Mouse (Mus musculus) forebrain, embryonic 16.5 days (tissue): ENCODE data around the gene Msrb3. TPM values are rescaled to one million over a fixed set of nuclear protein-coding genes. Genes with fewer than 3 reads are reported as not detected.

Source experiments
- ATAC-seq: fragments of 200-750 bp; cut with Nextera tagmentation; 2 replicates; pipeline ENCODE4 v1.8.0; 2017; ENCODE audit warnings: mild to moderate bottlenecking, moderate library complexity
- H3K27ac ChIP-seq: fragments of 300-500 bp; sonication (generic); 2 replicates; pipeline ENCODE4 v1.5.1; 2014; ENCODE audit warnings: low read length, control low read depth
- H3K27me3 ChIP-seq: fragments of 300-500 bp; sonication (generic); replicated peaks from 2 replicates; pipeline ENCODE4 v1.6.1; 2014; ENCODE audit warnings: low read length; ENCODE audit not compliant: control insufficient read depth, insufficient read depth
- H3K36me3 ChIP-seq: fragments of 300-500 bp; sonication (generic); 2 replicates; pipeline ENCODE4 v1.6.1; 2014; ENCODE audit not compliant: control insufficient read depth, insufficient read depth
- H3K4me1 ChIP-seq: fragments of 300-500 bp; sonication (generic); replicated peaks from 2 replicates; pipeline ENCODE4 v1.6.1; 2014; ENCODE audit warnings: low read length; ENCODE audit not compliant: control insufficient read depth, insufficient read depth
- H3K4me2 ChIP-seq: fragments of 300-500 bp; sonication (generic); 2 replicates; pipeline ENCODE4 v1.6.1; 2014; ENCODE audit warnings: mild to moderate bottlenecking, low read length, control low read depth
- H3K4me3 ChIP-seq: fragments of 300-500 bp; sonication (generic); replicated peaks from 2 replicates; pipeline ENCODE4 v1.5.1; 2014; ENCODE audit warnings: mild to moderate bottlenecking, low read length, control low read depth
- H3K9ac ChIP-seq: fragments of 300-500 bp; sonication (generic); replicated peaks from 2 replicates; pipeline ENCODE4 v1.6.1; 2014; ENCODE audit warnings: low read depth, low read length, control low read depth
- H3K9me3 ChIP-seq: fragments of 300-500 bp; sonication (generic); 2 replicates; pipeline ENCODE4 v1.6.1; 2016; ENCODE audit warnings: low read length; ENCODE audit not compliant: control insufficient read depth
- WGBS: fragments of 180-500 bp; shearing (Covaris S2); extraction: QIAGEN DNeasy Blood & Tissue Kit; methylation state at CpG from one replicate; pipeline ENCODE4 v1.1.7; 2014; 5-methylcytosine and 5-hydroxymethylcytosine counted together
- polyA plus RNA-seq: library from polyadenylated mRNA; unstranded; fragments of >200 nt; fragmentation: Nextera tagmentation; extraction: Ambion mirVana; gene quantifications from 2 replicates; pipeline ENCODE4 v1.2.1, GENCODE M21; 2015

Msrb3 gene
- polyA plus RNA-seq, 1 experiment from 2014 or later, result 1.1 TPM

DNA sequence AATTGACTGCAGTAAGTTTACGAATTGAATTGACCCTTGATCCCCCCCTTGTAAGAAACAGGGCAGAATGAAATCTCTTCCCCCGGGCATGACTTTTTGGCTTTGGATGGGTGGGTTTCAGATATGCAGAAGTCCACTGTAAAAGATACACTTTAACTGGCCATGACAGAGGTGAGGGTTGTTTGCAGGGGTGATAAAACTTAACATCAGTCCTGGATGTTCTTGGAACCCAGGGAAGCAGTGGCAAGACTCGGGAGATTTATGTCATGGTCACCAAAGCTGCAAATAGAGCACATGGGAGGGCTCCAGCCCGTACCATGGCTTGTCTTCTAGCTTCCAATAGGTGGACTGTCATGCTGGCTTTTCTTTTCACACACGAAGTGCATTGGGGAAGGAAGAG lies 114.4 kb downstream of the Msrb3 start:
- ATAC-seq, result no peak
- Histone ChIP-seq H3K36me3 (no peaks in the 10 kb centered on the region), H3K27ac (no peak overlapping the region), H3K9me3 (no peaks in the 10 kb centered on the region), H3K4me2 (no peak overlapping the region), H3K9ac (no peak overlapping the region), H3K4me3 (no peak overlapping the region), H3K27me3 (no peaks in the 10 kb centered on the region), H3K4me1 (peaks cover 4% of the 10 kb centered on the region; the same call in 1 of the 2 replicates)
- 72% methylated on average over 5 of the region's 5 CpGs for WGBS

DNA sequence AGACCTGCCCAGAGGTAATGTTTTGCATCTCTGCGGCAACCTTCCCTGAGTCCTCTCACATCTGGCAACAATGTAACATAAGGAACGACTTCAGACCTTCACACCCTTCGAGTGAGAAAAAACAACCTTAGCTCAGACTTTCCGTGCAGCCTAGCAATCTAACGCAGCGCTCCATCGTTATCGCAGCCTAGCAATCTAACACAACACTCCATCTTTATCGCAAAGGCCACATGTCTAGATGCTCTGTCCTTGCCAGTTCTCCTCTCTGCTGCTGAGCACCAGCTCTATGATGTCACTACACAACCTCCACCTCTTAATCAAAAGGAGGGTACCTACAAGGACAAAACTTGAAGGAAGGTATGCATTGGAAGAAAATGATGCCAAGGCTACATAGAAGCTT lies 115.5 kb downstream of the Msrb3 start:
- Histone ChIP-seq H3K27me3 (no peaks in the 10 kb centered on the region), H3K9me3 (no peaks in the 10 kb centered on the region), H3K9ac (no peak overlapping the region), H3K36me3 (no peaks in the 10 kb centered on the region), H3K27ac (no peak overlapping the region), H3K4me2 (no peak overlapping the region), H3K4me3 (no peak overlapping the region), H3K4me1 (peaks cover 4% of the 10 kb centered on the region; the same call in 1 of the 2 replicates)
- 80% methylated on average over 9 of the region's 9 CpGs for WGBS
- ATAC-seq, result no peak

DNA sequence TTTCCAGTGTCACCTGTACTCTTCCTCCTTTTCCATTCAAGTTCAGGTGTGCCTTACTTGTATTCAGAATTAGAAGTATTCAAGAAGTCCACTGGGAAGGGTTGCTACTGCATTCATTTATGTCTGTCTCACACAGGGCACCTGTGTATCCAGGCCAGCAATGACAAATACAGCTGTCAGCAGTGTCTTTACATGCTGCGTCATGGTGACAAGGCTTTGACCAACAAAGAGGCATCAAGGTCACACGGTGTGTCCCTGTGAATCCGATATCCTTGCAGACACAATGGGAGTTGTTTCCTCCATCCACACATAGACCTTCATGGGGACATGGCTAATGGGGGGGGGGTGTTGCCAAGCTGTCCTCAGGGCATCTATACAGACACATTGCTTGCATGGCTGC lies 121.4 kb downstream of the Msrb3 start:
- no peaks in the 10 kb centered on the region for H3K27me3 ChIP-seq
- WGBS, result 87% methylated on average over 3 of the region's 3 CpGs
- H3K9me3 ChIP-seq, result no peaks in the 10 kb centered on the region
- ATAC-seq, result no peak
- no peaks in the 10 kb centered on the region for H3K36me3 ChIP-seq
- H3K4me1 ChIP-seq, result no peaks in the 10 kb centered on the region
- no peak overlapping the region for H3K27ac ChIP-seq
- no peak overlapping the region for H3K9ac ChIP-seq
- no peak overlapping the region for H3K4me3 ChIP-seq
- H3K4me2 ChIP-seq, result no peak overlapping the region

DNA sequence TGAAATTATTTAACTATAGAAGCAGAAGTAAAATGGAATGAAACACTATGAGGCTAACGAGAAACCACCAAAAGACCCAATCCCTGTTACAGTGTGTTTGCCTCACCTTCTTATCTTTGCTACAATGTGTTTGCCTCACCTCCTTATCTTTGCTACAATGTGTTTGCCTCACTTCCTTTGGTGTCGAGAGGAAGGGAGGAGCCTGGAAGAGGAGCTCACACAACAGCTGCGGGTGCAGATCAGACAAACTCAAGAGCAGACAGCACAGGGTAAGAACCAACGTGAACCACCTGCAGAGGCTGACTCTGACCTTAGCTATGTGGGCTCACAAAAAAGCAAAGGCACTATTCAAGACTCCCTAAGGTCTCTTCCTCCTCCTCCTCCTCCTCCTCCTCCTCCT lies 123.5 kb downstream of the Msrb3 start:
- no peak for ATAC-seq
- no peak overlapping the region for H3K9ac ChIP-seq
- H3K27me3 ChIP-seq, result no peaks in the 10 kb centered on the region
- H3K4me3 ChIP-seq, result no peak overlapping the region
- H3K4me2 ChIP-seq, result no peak overlapping the region
- H3K36me3 ChIP-seq, result no peaks in the 10 kb centered on the region
- no peaks in the 10 kb centered on the region for H3K4me1 ChIP-seq
- no peak overlapping the region for H3K27ac ChIP-seq
- WGBS, result 89% methylated on average over 4 of the region's 4 CpGs
- no peaks in the 10 kb centered on the region for H3K9me3 ChIP-seq

DNA sequence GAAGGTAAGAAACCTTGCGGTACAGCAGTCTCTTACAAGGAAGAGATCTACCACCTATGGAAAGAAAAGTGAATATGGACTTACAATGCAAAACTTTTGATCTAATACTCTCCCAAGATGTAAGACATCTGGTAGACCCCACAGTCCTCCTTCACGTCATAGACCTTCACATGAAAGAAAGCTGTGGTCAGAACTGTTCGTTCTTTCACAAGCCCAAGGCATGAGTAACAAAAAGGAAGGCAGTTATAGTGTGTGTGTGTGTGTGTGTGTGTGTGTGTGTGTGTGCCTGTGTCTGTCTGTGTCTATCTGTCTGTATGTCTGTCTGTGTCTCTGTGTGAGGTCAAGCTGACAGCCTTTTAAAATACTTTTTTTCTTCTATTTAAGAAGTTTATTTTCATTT lies 131.5 kb downstream of the Msrb3 start:
- Histone ChIP-seq H3K36me3 (no peaks in the 10 kb centered on the region), H3K27ac (no peak overlapping the region), H3K4me1 (no peaks in the 10 kb centered on the region), H3K4me3 (no peak overlapping the region), H3K27me3 (no peaks in the 10 kb centered on the region), H3K4me2 (no peak overlapping the region), H3K9ac (no peak overlapping the region), H3K9me3 (no peaks in the 10 kb centered on the region)
- no peak for ATAC-seq
- 96% methylated on average over 3 of the region's 3 CpGs for WGBS

DNA sequence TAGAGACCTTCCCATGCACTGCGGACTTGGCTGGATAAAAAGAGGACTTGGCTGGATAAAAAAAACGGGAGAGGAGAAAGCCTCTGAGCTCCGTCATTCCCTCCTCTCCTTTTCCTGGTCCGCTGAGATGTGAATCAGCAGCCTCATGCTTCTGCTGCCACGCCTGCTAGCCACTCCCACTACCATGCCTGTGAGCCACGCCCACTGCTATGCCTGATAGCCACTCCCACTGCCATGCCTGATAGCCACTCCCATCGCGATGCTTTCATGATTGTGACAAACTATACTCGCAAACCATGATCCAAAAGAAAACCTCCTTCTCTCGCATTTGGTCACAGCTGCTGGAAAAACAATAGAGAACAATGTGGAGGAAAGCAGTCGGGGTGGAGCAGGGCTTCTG lies 133.5 kb downstream of the Msrb3 start:
- Histone ChIP-seq H3K4me1 (no peaks in the 10 kb centered on the region), H3K4me2 (no peak overlapping the region), H3K27ac (no peak overlapping the region), H3K4me3 (no peak overlapping the region), H3K36me3 (no peaks in the 10 kb centered on the region), H3K9me3 (no peaks in the 10 kb centered on the region), H3K9ac (no peak overlapping the region), H3K27me3 (no peaks in the 10 kb centered on the region)
- 88% methylated on average over 11 of the region's 11 CpGs for WGBS
- ATAC-seq, result no peak

DNA sequence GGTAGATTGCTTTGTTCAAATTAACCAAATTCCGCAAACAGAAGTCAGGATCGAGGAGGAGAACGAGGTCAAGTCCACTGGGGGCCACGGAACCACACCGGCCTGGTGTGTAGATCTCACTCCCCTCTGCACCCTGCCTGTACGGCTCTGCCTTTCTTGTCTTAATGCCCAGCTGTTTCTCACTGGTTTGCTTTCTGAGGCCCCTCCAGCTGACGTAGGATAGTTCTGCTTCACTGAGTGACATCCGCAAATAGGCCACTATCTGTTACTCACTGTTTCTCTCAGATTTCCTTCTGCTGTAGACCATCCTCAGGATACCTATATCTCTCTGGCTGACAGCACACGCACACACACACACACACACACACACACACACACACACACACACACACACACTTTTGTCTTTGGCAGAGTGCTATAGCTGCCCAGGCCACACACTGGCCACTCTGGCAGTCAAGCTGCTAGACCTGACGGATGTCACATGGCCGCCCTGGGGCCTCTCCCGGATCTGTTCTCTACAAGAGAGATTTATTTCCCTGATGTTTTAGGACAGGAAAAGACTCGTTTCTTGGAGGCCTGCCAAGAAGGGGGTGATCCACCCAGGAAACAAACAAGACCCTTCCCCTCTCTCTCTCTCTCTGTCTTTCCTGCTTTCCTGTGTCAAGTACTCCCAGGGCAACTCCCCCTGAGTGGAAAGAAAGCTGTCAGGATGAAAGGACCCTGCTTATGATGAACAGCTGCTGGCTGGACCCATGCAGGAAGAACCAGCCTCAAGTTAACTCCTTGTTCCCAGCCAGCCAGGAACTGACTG lies 135.0 kb downstream of the Msrb3 start:
- WGBS, result 63% methylated on average over 13 of the region's 13 CpGs
- ATAC-seq, result no peak
- no peak overlapping the region for H3K9ac ChIP-seq
- no peaks in the 10 kb centered on the region for H3K27me3 ChIP-seq
- H3K27ac ChIP-seq, result no peak overlapping the region
- no peaks in the 10 kb centered on the region for H3K9me3 ChIP-seq
- H3K4me1 ChIP-seq, result no peaks in the 10 kb centered on the region
- H3K36me3 ChIP-seq, result no peaks in the 10 kb centered on the region
- no peak overlapping the region for H3K4me3 ChIP-seq
- no peak overlapping the region for H3K4me2 ChIP-seq

DNA sequence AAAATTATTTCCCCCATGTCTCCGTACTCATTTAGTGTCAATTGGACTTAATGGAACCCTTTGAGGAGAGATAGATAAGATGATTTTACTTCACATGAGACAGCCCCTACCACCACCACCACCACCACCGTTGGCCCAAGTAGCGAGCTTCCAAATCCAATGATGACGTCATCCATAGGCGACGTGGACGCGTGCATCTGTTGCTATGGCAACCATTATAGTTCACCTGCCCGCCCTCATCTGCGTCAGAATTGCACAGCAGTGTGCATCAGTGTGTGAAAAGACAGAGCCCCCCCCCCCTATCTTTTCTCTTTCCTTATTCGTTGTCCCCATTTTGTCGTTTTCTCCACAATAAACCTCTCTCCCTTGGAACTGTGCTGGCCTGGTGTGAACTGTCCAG lies 135.9 kb downstream of the Msrb3 start:
- Histone ChIP-seq H3K9me3 (no peaks in the 10 kb centered on the region), H3K4me2 (no peak overlapping the region), H3K9ac (no peak overlapping the region), H3K36me3 (no peaks in the 10 kb centered on the region), H3K4me1 (no peaks in the 10 kb centered on the region), H3K4me3 (no peak overlapping the region), H3K27me3 (no peaks in the 10 kb centered on the region), H3K27ac (no peak overlapping the region)
- no peak for ATAC-seq
- 64% methylated on average over 12 of the region's 12 CpGs for WGBS

DNA sequence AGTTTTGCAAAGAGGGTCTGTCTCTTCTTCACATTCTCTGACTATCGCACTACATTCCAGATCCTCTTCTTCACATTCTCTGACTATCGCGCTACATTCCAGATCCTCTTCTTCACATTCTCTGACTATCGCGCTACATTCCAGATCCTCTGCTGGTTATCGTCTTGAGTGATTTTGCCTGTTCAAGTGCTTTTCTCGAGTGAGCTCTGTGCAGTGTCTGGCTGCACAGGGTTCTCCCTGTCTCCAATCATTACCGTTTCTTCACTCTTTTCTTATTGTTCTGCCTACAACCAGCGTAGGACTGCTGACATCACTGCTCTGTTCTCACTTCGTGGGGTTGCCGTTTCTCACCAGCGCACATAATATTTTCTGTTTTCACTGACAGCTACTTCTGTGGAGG lies 138.2 kb downstream of the Msrb3 start:
- Histone ChIP-seq H3K36me3 (no peaks in the 10 kb centered on the region), H3K4me1 (no peaks in the 10 kb centered on the region), H3K27ac (no peak overlapping the region), H3K4me2 (no peak overlapping the region), H3K4me3 (no peak overlapping the region), H3K9me3 (no peaks in the 10 kb centered on the region), H3K27me3 (no peaks in the 10 kb centered on the region), H3K9ac (no peak overlapping the region)
- no peak for ATAC-seq
- 96% methylated on average over 12 of the region's 12 CpGs for WGBS

DNA sequence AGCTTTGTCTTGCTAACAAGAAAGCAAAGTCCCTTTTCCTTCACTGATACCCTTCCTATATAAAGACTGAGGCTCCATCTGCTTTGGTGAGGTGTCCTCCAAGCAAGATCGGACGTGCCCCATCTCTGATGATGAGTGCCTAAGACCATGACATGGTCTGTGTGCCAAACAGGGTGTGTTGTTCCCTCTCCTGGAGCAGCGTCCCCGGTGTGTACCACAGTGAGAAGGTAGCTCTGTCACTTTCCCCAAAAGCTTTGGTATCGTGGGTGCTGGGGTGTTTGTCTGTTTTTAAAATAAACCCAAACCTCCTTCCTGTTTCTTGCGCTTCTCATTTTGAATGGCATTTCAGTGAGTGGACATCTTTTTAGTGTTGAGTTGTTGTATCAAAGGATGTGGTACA lies 139.0 kb downstream of the Msrb3 start:
- Histone ChIP-seq H3K9me3 (no peaks in the 10 kb centered on the region), H3K4me1 (no peaks in the 10 kb centered on the region), H3K27me3 (no peaks in the 10 kb centered on the region), H3K27ac (no peak overlapping the region), H3K36me3 (no peaks in the 10 kb centered on the region), H3K4me3 (no peak overlapping the region), H3K4me2 (no peak overlapping the region), H3K9ac (no peak overlapping the region)
- ATAC-seq, result no peak
- 91% methylated on average over 6 of the region's 6 CpGs for WGBS
